Mouse (Mus musculus): Measurements from ENCODE around the gene Neurl2.

Gene Neurl2

GRCm38 (mm10) chr2:164785481-164786387, 47.5 kb downstream of the Neurl2 start, which contains the start of gene Snx21:
Gene Snx21 (plus strand): TSS chr2:164785823.
- peak; percentile 85 to 86 for DNase-seq (ENCODE audit: low spot score in 2 of 2)

GRCm38 (mm10) chr2:164784869-164785420, 48.3 kb downstream of the Neurl2 start:
- DNase-seq (ENCODE audit: low spot score in 2 of 2) = no peak

- DNase-seq (ENCODE audit: low spot score in 2 of 2) = no peak
Observed at GRCm38 (mm10) chr2:164783926-164784581, 49.2 kb downstream of the Neurl2 start.

- DNase-seq (ENCODE audit: low spot score in 2 of 2) = no peak
Observed at GRCm38 (mm10) chr2:164781876-164782275, 51.4 kb downstream of the Neurl2 start.
